Mouse (Mus musculus) lung, postnatal 0 days (tissue): Measurements from ENCODE around the gene Dgki. TPM values are rescaled to one million over a fixed set of nuclear protein-coding genes. Genes with fewer than 3 reads are reported as not detected.

Experiments
- ATAC-seq: fragments of 200-750 bp; cut with Nextera tagmentation; 2 replicates; pipeline ENCODE4 v1.8.0; 2017; ENCODE audit warnings: moderate library complexity
- DNase-seq: peaks from one replicate; pipeline ENCODE4 v3.0.0-alpha.2; 2016; ENCODE audit warnings: low spot score
- H3K27ac ChIP-seq: fragments of 300-500 bp; sonication (generic); 2 replicates; pipeline ENCODE4 v1.5.1; 2014; ENCODE audit warnings: antibody characterized with exemption, mild to moderate bottlenecking, low read length, mixed read lengths
- H3K27me3 ChIP-seq: fragments of 300-500 bp; sonication (generic); replicated peaks from 2 replicates; pipeline ENCODE4 v1.6.1; 2014; ENCODE audit warnings: low read length, mixed read lengths; ENCODE audit not compliant: insufficient read depth
- H3K36me3 ChIP-seq: fragments of 300-500 bp; sonication (generic); 2 replicates; pipeline ENCODE4 v1.6.1; 2014; ENCODE audit warnings: low read length, mixed read lengths; ENCODE audit not compliant: insufficient read depth
- H3K4me1 ChIP-seq: fragments of 300-500 bp; sonication (generic); 2 replicates; pipeline ENCODE4 v1.6.1; 2014; ENCODE audit warnings: antibody characterized with exemption, low read depth, low read length, mixed read lengths; ENCODE audit not compliant: insufficient read depth
- H3K4me2 ChIP-seq: fragments of 300-500 bp; sonication (generic); replicated peaks from 2 replicates; pipeline ENCODE4 v1.6.1; 2014; ENCODE audit warnings: low read depth, mild to moderate bottlenecking, low read length, moderate library complexity, mixed read lengths
- H3K4me3 ChIP-seq: fragments of 300-500 bp; sonication (generic); 2 replicates; pipeline ENCODE4 v1.5.1; 2014; ENCODE audit warnings: low read depth, low read length
- H3K9ac ChIP-seq: fragments of 300-500 bp; sonication (generic); replicated peaks from 2 replicates; pipeline ENCODE4 v1.6.1; 2014; ENCODE audit warnings: low read depth, mild to moderate bottlenecking
- H3K9me3 ChIP-seq: fragments of 300-500 bp; sonication (generic); 2 replicates; pipeline ENCODE4 v1.6.1; 2016; ENCODE audit warnings: low read length, mixed read lengths
- CTCF ChIP-seq: IDR thresholded peaks from 2 replicates; pipeline ENCODE4 v1.5.1; 2016; ENCODE audit warnings: antibody characterized with exemption, mild to moderate bottlenecking
- EP300 ChIP-seq: IDR thresholded peaks from 2 replicates; pipeline ENCODE4 v1.6.1; 2016; ENCODE audit warnings: antibody characterized with exemption, mild to moderate bottlenecking, control low read depth
- WGBS: fragments of 180-500 bp; shearing (Covaris S2); extraction: QIAGEN DNeasy Blood & Tissue Kit; methylation state at CpG from one replicate; pipeline ENCODE4 v1.1.7; 2014; 5-methylcytosine and 5-hydroxymethylcytosine counted together
- polyA plus RNA-seq: library from polyadenylated mRNA; unstranded; fragments of >200 nt; fragmentation: Nextera tagmentation; extraction: Ambion mirVana; gene quantifications from 2 replicates; pipeline ENCODE4 v1.2.1, GENCODE M21; 2015

Dgki gene
- polyA plus RNA-seq, 1 experiment from 2014 or later: 0.45 TPM

DNA sequence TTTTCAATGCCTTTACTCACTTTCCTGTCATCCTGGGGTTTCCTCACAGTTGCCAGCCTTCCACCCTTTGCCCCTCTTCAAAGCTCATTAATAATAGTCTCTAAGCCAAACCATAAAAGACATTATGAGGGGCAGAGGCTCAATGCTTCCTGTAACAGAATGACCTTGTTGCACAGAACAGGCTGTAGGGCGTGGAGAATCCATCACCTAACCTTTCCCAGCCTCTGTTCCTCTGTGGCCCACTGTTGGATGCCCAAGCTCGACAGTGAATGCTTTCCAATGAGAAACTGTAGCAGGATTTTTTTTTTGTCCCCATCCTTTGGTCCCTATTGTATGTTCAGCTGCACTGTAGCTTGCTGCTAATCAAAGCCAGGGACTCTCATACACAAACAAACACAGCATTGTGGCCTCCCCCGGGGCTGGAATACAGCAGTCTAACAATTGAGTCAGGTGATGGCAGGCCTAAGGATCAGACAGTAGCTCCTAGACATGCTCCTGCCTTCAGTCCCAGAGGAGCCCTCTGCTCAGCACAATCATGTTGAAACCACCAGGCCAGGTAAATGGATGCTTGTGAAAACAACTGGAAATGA, 502.8 kb downstream of the Dgki start:
- H3K27me3 ChIP-seq: no peaks in the 10 kb centered on the region
- DNase-seq: no peak
- 52% methylated on average over 3 of the region's 3 CpGs for WGBS
- no peak for ATAC-seq
- no peaks in the 10 kb centered on the region for H3K4me1 ChIP-seq
- no peak overlapping the region for H3K4me2 ChIP-seq
- H3K4me3 ChIP-seq: no peak overlapping the region
- no peak overlapping the region for H3K9ac ChIP-seq
- no peaks in the 10 kb centered on the region for H3K36me3 ChIP-seq
- TF ChIP-seq CTCF: no peak
- TF ChIP-seq EP300: no peak
- no peaks in the 10 kb centered on the region for H3K9me3 ChIP-seq
- no peak overlapping the region for H3K27ac ChIP-seq

Other genes with a start within 250 kb of the Dgki start
- gene Creb3l2, start 142.0 kb upstream of the Dgki start, polyA plus RNA-seq: 23.6 and 23.8 TPM in 2 replicates
- gene Akr1d1, start 230.0 kb upstream of the Dgki start, polyA plus RNA-seq: not detected in 2 replicates